Mouse (Mus musculus): Measurements from ENCODE around the gene Gm10772.
"Not testable (repeated sequence)": the region's sequence is repeated elsewhere in the genome, so short reads cannot be mapped to it uniquely, and the experiment has no call there.

Gene Gm10772

GRCm38 (mm10) chr13:66227473-66227872 lies at the start of gene Gm10772:
Gene Gm10772 (minus strand): TSS chr13:66227573.
- not testable (repeated sequence) for DNase-seq (ENCODE audit: low read depth, low spot score)

GRCm38 (mm10) chr13:66263914-66264313 lies 36.5 kb upstream of the Gm10772 start:
- DNase-seq (ENCODE audit: low read depth, low spot score) = not testable (repeated sequence)

- DNase-seq (ENCODE audit: low read depth, low spot score) = not testable (repeated sequence)
These were observed 35.8 kb upstream of the Gm10772 start for GRCm38 (mm10) chr13:66263141-66263540.

- no peak for DNase-seq (ENCODE audit: low read depth, low spot score)
These were observed 13.0 kb downstream of the Gm10772 start for GRCm38 (mm10) chr13:66214349-66214748.

GRCm38 (mm10) chr13:66213811-66214210 lies 13.6 kb downstream of the Gm10772 start:
- DNase-seq (ENCODE audit: low read depth, low spot score) = not testable (repeated sequence)

- DNase-seq (ENCODE audit: low read depth, low spot score) = not testable (repeated sequence)
These were observed 48.2 kb downstream of the Gm10772 start for GRCm38 (mm10) chr13:66179172-66179571.
